Mouse (Mus musculus) hindbrain, embryonic 15.5 days (tissue): ENCODE measurements at regions not wholly inside any gene's neighbourhood (a gene's known extent, or its start where the extent isn't known, plus 50 kb on each side); places are given as distances from the start of the nearest gene placed in this dataset.

Source experiments
- ATAC-seq: fragments of 200-750 bp; cut with Nextera tagmentation; 2 replicates; pipeline ENCODE4 v1.8.0; 2017; ENCODE audit warnings: low read depth, moderate number of reproducible peaks, moderate TSS enrichment; ENCODE audit not compliant: low FRiP score
- H3K27ac ChIP-seq: fragments of 300-500 bp; sonication (generic); replicated peaks from 2 replicates; pipeline ENCODE4 v1.5.1; 2015; ENCODE audit warnings: mild to moderate bottlenecking, inconsistent platforms
- H3K27me3 ChIP-seq: fragments of 300-500 bp; sonication (generic); 2 replicates; pipeline ENCODE4 v1.6.1; 2015; ENCODE audit warnings: control low read depth, inconsistent platforms
- H3K36me3 ChIP-seq: fragments of 300-500 bp; sonication (generic); 2 replicates; pipeline ENCODE4 v1.6.1; 2015; ENCODE audit warnings: control low read depth, inconsistent platforms
- H3K4me1 ChIP-seq: fragments of 300-500 bp; sonication (generic); replicated peaks from 2 replicates; pipeline ENCODE4 v1.6.1; 2015; ENCODE audit warnings: control low read depth, inconsistent platforms
- H3K4me2 ChIP-seq: fragments of 300-500 bp; sonication (generic); 2 replicates; pipeline ENCODE4 v1.6.1; 2015; ENCODE audit warnings: moderate library complexity, mild to moderate bottlenecking, inconsistent platforms
- H3K4me3 ChIP-seq: fragments of 300-500 bp; sonication (generic); 2 replicates; pipeline ENCODE4 v1.5.1; 2015; ENCODE audit warnings: mild to moderate bottlenecking, inconsistent platforms
- H3K9ac ChIP-seq: fragments of 300-500 bp; sonication (generic); 2 replicates; pipeline ENCODE4 v1.6.1; 2015; ENCODE audit warnings: inconsistent platforms
- H3K9me3 ChIP-seq: fragments of 300-500 bp; sonication (generic); 2 replicates; pipeline ENCODE4 v1.6.1; 2016; ENCODE audit warnings: control low read depth, inconsistent platforms
- WGBS: fragments of 180-500 bp; shearing (Covaris S2); methylation state at CpG from one replicate; pipeline ENCODE4 v1.1.7; 2015; 5-methylcytosine and 5-hydroxymethylcytosine counted together

DNA sequence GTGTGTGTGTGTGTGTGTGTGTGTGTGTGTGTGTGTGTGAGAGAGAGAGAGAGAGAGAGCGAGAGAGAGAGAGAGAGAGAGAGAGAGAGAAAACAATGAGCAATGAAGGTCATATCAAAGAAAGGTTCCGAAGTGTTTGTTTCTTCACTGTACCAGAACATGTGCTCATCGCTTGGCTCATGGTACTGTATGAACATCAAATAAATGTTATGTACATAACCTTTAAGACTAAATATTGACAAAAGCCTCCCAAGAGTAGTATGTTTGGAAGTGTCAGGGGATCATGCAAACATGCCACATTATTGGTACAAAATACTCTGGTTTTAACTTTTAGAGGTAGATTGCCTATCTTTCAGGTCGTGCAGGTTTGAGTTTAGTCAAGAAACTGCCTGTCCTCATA, 275.3 kb upstream of the Clnk start:
- no peak for ATAC-seq
- 91% methylated on average over 4 of the region's 4 CpGs for WGBS
- Histone ChIP-seq H3K9ac (no peak overlapping the region), H3K4me3 (no peak overlapping the region), H3K4me1 (no peaks in the 10 kb centered on the region), H3K9me3 (no peaks in the 10 kb centered on the region), H3K36me3 (no peaks in the 10 kb centered on the region), H3K27me3 (no peaks in the 10 kb centered on the region), H3K27ac (no peak overlapping the region), H3K4me2 (no peak overlapping the region)

DNA sequence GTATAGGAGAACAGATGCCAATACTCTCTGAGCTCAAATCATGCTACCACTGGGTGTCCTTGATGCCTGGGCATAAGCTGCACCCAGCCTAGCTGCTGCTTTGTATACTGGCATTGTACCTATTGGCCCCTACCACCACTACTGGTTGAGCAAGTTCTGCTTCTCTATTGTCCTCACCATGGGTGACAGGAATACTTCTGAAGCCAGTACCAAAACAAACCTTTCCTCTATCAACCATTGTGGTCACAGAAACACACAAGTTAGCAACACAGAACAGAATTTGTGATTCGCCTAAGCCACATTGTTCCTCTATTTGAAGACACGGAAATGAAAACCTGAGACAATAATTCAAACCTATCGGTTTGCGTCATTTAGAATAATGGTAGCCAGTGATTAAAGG, 274.3 kb upstream of the Clnk start:
- Histone ChIP-seq H3K9me3 (no peaks in the 10 kb centered on the region), H3K4me3 (no peak overlapping the region), H3K9ac (no peak overlapping the region), H3K36me3 (no peaks in the 10 kb centered on the region), H3K27ac (no peak overlapping the region), H3K4me2 (no peak overlapping the region), H3K27me3 (no peaks in the 10 kb centered on the region), H3K4me1 (no peaks in the 10 kb centered on the region)
- 88% methylated on average over 4 of the region's 4 CpGs for WGBS
- ATAC-seq: no peak

DNA sequence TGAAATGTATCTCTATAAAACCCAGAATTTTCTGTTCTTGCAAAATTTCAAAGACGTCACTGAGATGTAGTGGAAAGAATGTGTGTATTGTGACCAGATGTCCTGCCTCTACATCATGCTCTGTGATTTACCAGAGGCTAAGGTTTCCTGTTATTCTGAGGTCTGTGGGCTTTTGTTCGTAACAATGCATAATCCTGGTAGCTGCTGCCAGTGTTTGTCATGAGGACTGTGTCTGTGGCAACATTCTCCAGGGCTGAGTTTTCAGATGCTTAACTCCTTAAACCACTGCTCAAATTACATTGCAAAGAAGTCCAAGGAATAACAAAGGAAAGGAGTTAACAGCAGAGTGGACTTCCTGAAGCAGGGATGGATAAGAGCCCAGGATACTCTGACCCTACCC, 269.0 kb upstream of the Clnk start:
- Histone ChIP-seq H3K4me1 (no peaks in the 10 kb centered on the region), H3K27ac (no peak overlapping the region), H3K36me3 (no peaks in the 10 kb centered on the region), H3K4me3 (no peak overlapping the region), H3K9me3 (no peaks in the 10 kb centered on the region), H3K27me3 (no peaks in the 10 kb centered on the region), H3K9ac (no peak overlapping the region), H3K4me2 (no peak overlapping the region)
- WGBS: 58% methylated on average over 2 of the region's 2 CpGs
- no peak for ATAC-seq

DNA sequence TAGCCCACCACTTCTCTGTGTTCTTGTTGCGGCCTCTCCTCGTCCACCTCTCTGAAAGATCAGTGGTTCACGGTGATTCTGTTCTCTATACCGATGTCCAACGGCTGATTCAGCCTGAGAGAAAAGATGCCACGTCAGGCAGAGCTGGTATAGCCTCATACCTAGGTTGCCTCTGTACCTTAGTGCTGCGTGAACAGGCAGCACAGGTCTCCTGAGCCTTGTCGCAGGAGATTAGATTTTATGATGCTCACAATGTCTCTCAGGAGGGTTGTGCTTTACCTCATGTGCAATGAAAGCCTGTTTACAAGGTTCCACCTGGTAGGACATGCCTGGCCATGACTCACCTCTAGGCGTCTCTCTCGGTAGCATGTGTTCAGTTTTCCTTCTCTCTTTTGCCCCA, 267.6 kb upstream of the Clnk start:
- Histone ChIP-seq H3K27ac (no peak overlapping the region), H3K36me3 (no peaks in the 10 kb centered on the region), H3K9me3 (no peaks in the 10 kb centered on the region), H3K27me3 (no peaks in the 10 kb centered on the region), H3K4me3 (no peak overlapping the region), H3K9ac (no peak overlapping the region), H3K4me1 (no peaks in the 10 kb centered on the region), H3K4me2 (no peak overlapping the region)
- no peak for ATAC-seq
- 90% methylated on average over 10 of the region's 10 CpGs for WGBS

DNA sequence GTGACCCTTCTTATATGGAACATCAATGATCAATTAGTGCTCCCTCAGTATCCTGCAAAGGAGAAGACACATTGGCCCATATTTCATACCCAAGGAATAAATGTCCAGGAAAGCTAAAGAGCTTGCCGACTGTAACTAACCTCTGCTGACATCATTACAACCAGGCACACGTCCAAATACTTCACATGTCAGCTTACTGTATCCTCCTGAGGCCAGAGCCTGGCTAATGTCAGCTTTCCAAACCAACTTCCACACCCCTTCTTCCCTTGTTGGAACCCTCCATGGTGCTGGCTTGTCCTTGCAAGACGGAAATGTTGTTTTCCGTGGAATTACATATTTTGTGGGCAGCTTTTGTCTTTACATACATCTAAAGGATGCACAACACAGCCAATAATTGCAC, 267.0 kb upstream of the Clnk start:
- Histone ChIP-seq H3K36me3 (no peaks in the 10 kb centered on the region), H3K9ac (no peak overlapping the region), H3K27ac (no peak overlapping the region), H3K4me1 (no peaks in the 10 kb centered on the region), H3K27me3 (no peaks in the 10 kb centered on the region), H3K4me3 (no peak overlapping the region), H3K4me2 (no peak overlapping the region), H3K9me3 (no peaks in the 10 kb centered on the region)
- WGBS: 64% methylated on average over 4 of the region's 4 CpGs
- ATAC-seq: no peak

DNA sequence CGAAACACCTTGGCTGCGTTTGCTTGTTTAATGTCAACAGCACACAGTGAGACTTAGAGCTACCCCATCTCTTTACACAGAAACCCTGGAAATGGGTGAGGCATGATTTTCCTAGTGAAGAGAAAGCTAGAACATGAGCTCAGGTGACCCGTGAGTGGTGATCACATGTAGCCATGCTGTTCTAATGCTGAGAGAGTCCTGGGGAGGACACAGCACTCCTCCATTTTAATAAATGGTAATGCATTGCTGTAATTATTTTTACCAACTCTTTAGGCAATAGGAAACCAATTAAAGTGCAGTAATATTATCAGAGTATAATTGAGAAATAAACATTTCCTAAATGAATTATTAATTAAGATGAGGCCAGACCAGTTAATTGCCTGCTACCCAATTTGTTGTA, 261.8 kb upstream of the Clnk start:
- H3K9ac ChIP-seq: no peak overlapping the region
- no peaks in the 10 kb centered on the region for H3K9me3 ChIP-seq
- H3K36me3 ChIP-seq: no peaks in the 10 kb centered on the region
- no peaks in the 10 kb centered on the region for H3K4me1 ChIP-seq
- H3K27ac ChIP-seq: no peak overlapping the region
- no peaks in the 10 kb centered on the region for H3K27me3 ChIP-seq
- 78% methylated on average over 3 of the region's 3 CpGs for WGBS
- no peak overlapping the region for H3K4me2 ChIP-seq
- H3K4me3 ChIP-seq: no peak overlapping the region
- no peak for ATAC-seq

DNA sequence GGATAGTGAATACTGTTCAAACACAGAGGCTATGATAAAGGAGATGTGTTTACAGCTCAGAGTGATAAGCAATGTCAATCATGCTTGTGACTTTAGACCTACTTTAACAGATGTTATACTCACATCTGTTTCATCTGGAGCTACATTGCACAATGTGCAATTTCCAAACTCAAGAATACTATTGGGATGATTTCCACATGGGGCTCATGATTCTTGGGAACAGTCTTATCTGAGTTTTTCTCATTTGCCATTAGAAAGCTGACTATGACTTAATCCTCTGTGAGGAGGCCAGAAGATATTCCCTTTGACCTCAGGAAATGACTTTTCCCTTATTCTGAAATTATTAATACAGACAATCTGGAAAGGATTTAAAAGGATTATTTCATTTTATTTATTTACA, 252.3 kb upstream of the Clnk start:
- Histone ChIP-seq H3K27me3 (no peaks in the 10 kb centered on the region), H3K9ac (no peak overlapping the region), H3K9me3 (no peaks in the 10 kb centered on the region), H3K36me3 (no peaks in the 10 kb centered on the region), H3K4me1 (no peaks in the 10 kb centered on the region), H3K4me3 (no peak overlapping the region), H3K27ac (no peak overlapping the region), H3K4me2 (no peak overlapping the region)
- no peak for ATAC-seq

DNA sequence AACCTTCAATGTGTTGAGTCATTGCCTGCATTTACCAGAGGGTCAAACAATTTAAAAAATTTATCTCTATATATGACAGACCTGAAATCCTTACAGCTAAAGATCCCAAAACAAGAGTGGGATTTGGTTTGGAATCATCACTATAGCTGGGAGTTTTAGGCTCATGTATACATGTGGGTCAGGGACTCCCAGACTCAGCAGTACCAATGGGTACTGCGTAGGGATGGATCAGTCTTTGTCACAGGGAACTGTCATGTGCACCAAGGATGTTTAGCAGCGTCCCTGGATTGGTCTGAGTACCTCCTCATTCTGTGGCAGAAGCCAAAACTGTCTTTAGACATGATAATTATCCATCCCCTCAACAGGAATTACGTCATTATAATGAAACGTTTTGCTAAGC, 250.2 kb upstream of the Clnk start:
- 88% methylated on average over 4 of the region's 4 CpGs for WGBS

DNA sequence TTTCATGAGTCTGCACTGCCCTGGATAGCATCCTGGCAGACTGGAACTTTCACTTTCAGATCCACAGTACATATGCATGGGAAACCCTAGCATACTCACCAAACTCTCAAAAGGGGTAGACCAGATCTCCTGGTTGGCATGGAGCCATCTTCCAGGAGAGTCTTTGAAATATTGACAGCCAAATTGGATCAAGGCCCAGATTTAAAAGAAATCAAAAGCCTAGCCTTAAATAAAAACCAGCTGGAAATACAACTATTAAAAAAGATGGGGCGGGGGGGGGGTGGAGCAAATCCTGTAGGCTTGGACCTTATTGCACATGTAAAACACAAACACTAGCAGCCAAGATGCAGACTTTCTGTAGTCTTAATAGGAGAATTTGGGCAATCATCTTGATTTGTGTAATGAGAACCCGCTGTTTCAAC, 249.7 kb upstream of the Clnk start:
- H3K9ac ChIP-seq: no peak overlapping the region
- no peak overlapping the region for H3K4me3 ChIP-seq
- H3K27me3 ChIP-seq: no peaks in the 10 kb centered on the region
- ATAC-seq: 0 out of 2 replicates have a peak, but pooled peaks have one; percentile 8
- H3K9me3 ChIP-seq: no peaks in the 10 kb centered on the region
- no peak overlapping the region for H3K4me2 ChIP-seq
- no peaks in the 10 kb centered on the region for H3K36me3 ChIP-seq
- WGBS: 66% methylated on average over 2 of the region's 2 CpGs
- no peaks in the 10 kb centered on the region for H3K4me1 ChIP-seq
- no peak overlapping the region for H3K27ac ChIP-seq

More for the DNA sequence above, 250.2 kb upstream of the Clnk start:
- no peaks in the 10 kb centered on the region for H3K4me1 ChIP-seq
- no peaks in the 10 kb centered on the region for H3K27me3 ChIP-seq
- no peak overlapping the region for H3K27ac ChIP-seq
- H3K9me3 ChIP-seq: no peaks in the 10 kb centered on the region
- no peak overlapping the region for H3K9ac ChIP-seq
- no peaks in the 10 kb centered on the region for H3K36me3 ChIP-seq
- H3K4me2 ChIP-seq: no peak overlapping the region
- no peak for ATAC-seq
- H3K4me3 ChIP-seq: no peak overlapping the region

DNA sequence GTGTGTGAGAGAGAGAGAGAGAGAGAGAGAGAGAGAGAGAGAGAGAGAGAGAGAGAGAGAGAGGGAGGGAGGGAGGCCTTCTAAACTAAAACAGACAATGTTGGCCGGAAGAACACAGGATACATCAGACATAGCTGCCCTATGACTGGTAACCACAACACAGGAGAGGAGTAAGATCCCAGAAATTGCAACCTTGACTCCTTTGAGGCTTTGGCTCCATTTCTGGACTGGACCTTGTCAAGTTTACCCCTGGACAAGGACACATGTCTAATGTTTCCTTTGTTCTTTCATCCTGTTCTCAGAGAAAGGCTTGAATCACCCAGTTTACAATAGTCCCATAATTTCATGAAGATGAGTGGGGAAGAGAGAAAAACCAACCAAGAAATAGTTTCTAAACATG, 233.7 kb upstream of the Clnk start:
- no peaks in the 10 kb centered on the region for H3K4me1 ChIP-seq
- H3K27ac ChIP-seq: no peak overlapping the region
- no peaks in the 10 kb centered on the region for H3K36me3 ChIP-seq
- H3K27me3 ChIP-seq: no peaks in the 10 kb centered on the region
- 94% methylated on average over 1 of the region's 1 CpGs for WGBS
- ATAC-seq: no peak
- no peak overlapping the region for H3K9ac ChIP-seq
- H3K4me3 ChIP-seq: no peak overlapping the region
- no peak overlapping the region for H3K4me2 ChIP-seq
- H3K9me3 ChIP-seq: no peaks in the 10 kb centered on the region

DNA sequence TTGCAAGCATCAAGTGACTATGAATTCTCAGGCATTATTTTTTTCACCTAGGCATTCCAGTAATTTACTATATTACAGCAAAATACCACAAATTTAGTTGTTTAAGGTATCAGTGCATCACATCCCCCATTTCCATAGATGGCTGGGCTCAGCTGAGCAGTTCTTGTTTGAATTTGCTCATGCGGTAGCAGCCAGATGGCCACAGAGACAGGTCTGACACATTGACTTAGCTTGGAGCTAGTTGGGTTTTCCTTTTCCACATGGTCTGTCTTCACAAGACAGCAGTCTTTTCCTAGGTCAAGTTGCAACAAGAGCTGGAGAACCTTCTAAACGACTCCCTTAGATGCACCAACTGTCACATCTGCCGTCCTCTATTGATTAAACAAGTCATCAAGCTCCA, 232.9 kb upstream of the Clnk start:
- WGBS: 91% methylated on average over 3 of the region's 3 CpGs
- no peak overlapping the region for H3K27ac ChIP-seq
- no peaks in the 10 kb centered on the region for H3K36me3 ChIP-seq
- no peak overlapping the region for H3K4me3 ChIP-seq
- no peak for ATAC-seq
- H3K27me3 ChIP-seq: no peaks in the 10 kb centered on the region
- no peaks in the 10 kb centered on the region for H3K4me1 ChIP-seq
- H3K9me3 ChIP-seq: no peaks in the 10 kb centered on the region
- H3K4me2 ChIP-seq: no peak overlapping the region
- no peak overlapping the region for H3K9ac ChIP-seq

DNA sequence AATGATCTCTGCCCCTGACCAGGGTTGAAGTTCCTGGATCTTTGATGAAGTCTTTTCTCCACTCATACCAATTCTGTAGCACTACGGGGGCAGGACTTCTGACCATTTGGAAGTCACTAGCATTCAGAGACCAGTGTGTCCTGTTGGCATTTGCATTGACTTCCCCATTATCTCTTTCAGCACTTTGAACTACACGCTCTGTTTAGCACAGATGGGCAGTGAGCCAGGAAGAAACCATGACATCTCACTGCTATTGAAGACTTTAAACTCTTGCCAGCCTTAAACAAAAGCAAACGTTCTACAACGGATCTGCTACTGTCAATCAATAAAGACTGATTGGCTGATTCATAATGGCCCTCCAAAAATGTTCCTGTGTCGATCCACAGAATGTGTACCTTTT, 222.5 kb upstream of the Clnk start:
- Histone ChIP-seq H3K27me3 (no peaks in the 10 kb centered on the region), H3K9ac (no peak overlapping the region), H3K4me2 (no peak overlapping the region), H3K9me3 (no peaks in the 10 kb centered on the region), H3K27ac (no peak overlapping the region), H3K4me1 (no peaks in the 10 kb centered on the region), H3K4me3 (no peak overlapping the region), H3K36me3 (no peaks in the 10 kb centered on the region)
- 27% methylated on average over 5 of the region's 5 CpGs for WGBS
- no peak for ATAC-seq

DNA sequence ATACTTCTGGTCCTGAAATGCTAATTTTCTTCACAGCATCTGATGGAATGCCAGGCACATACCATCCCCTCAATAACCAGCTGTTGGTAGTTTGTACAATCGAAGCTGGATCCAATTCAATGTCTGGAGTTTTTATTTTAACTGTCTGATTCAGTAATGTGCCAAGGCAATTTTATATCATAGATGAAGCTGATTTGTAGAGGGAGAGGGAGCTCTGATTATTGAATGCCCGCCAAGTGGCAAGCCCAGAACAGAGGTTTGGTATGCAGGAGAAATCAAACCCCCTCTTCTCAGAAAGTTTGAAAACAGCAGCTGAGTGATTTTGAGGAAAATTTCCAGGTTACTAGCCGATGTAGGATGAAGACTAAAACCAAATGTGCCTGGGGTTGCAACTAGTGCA, 218.3 kb upstream of the Clnk start:
- H3K27me3 ChIP-seq: no peaks in the 10 kb centered on the region
- H3K9me3 ChIP-seq: no peaks in the 10 kb centered on the region
- H3K9ac ChIP-seq: no peak overlapping the region
- 79% methylated on average over 3 of the region's 3 CpGs for WGBS
- no peaks in the 10 kb centered on the region for H3K4me1 ChIP-seq
- ATAC-seq: no peak
- no peaks in the 10 kb centered on the region for H3K36me3 ChIP-seq
- no peak overlapping the region for H3K4me3 ChIP-seq
- H3K27ac ChIP-seq: no peak overlapping the region
- no peak overlapping the region for H3K4me2 ChIP-seq
